Mouse (Mus musculus) gastrocnemius, postnatal 36 days (tissue): ENCODE data around the gene Hspb9. TPM values are rescaled to one million over a fixed set of nuclear protein-coding genes. Genes with fewer than 3 reads are reported as not detected.

Experiments used
- DNase-seq, 2 experiments: peaks; one replicate each; pipeline ENCODE4 v3.0.0; 2022
- intact Hi-C: fragments of 180-260 bp; cut with DNase I; formaldehyde crosslinking; loops from one replicate; pipeline ENCODE4 v1.15.1; 2025
- total RNA-seq, 2 experiments: library from RNA; stranded (reverse); gene quantifications; 2 replicates each; pipeline ENCODE4 v1.2.3; 2021

Hspb9 gene
- total RNA-seq, 2 experiments from 2014 or later, result not detected

- no peak for DNase-seq
- intact Hi-C loops, result loop anchor here (2.0 kb wide), 1 partner anchor 133 kb away; no protein-coding TSS in a partner anchor
These were observed 10.3 kb upstream of the Hspb9 start for GRCm38 (mm10) chr11:100703366-100703765.

- DNase-seq, result no peak
- intact Hi-C loops, result loop anchor here (2.0 kb wide), 1 partner anchor 133 kb away; no protein-coding TSS in a partner anchor
These were observed 9.7 kb upstream of the Hspb9 start, which contains the start of gene Dhx58 for GRCm38 (mm10) chr11:100703851-100704531. Gene Dhx58 (minus strand): TSS chr11:100704271.

GRCm38 (mm10) chr11:100705095-100705747 is 8.4 kb upstream of the Hspb9 start:
- no peak for DNase-seq
- intact Hi-C loops, result no loop called here

DNA sequence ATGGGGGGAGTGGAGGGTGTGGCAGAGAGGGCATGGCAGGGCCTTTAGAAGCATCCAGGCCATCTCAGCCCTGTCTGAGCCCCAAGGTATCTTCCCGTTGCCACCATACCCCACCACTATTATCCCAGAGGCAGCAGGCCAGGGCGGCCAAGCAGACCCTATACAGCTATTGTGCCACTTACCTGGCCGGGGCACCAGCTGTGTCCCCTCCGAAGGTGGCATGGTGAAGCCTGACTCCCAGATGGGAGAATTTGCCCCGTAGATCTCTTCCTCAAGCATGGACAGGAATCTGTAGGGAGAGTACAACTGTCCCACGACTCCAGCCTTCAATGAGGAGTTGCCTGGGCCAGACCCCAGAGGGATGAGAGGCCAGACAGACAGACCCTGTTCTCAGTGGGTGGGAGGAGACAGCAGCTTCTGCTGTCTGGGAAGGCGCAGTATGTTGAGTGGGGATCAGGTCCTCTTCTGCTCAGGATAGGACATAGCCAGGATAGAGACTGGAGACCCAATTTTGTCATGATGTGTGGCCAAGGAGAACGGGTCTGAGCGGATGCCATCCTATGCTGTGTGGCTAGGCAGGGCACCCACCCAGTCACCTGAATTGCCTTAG is 4.3 kb upstream of the Hspb9 start:
- no peak for DNase-seq
- intact Hi-C loops, result no loop called here

GRCm38 (mm10) chr11:100710528-100710927 is 3.1 kb upstream of the Hspb9 start:
- DNase-seq, result no peak
- intact Hi-C loops, result loop anchor here (10.0 kb wide), 1 partner anchor 244 kb away; no protein-coding TSS in a partner anchor

- DNase-seq, result no peak
These were observed 2.7 kb upstream of the Hspb9 start for GRCm38 (mm10) chr11:100710977-100711376.

GRCm38 (mm10) chr11:100711783-100712615 is 1.7 kb upstream of the Hspb9 start, which contains the start of gene Kat2a:
Gene Kat2a (minus strand): TSS chr11:100712465.
- DNase-seq, result peak; percentile 77 to 78
- intact Hi-C loops, result loop anchor here (10.0 kb wide), 1 partner anchor 243 kb away; no protein-coding TSS in a partner anchor

More at GRCm38 (mm10) chr11:100710977-100711376, 2.7 kb upstream of the Hspb9 start:
- intact Hi-C loops, result loop anchor here (10.0 kb wide), 1 partner anchor 244 kb away; no protein-coding TSS in a partner anchor

- no peak for DNase-seq
These were observed 476 bp upstream of the Hspb9 start for GRCm38 (mm10) chr11:100713174-100713573.

GRCm38 (mm10) chr11:100714534-100714915 is 875 bp downstream of the Hspb9 start:
- intact Hi-C loops, result loop anchor here (2.0 to 10.0 kb wide), 2 partner anchors 46 to 240 kb away; no protein-coding TSS in a partner anchor
- DNase-seq, result peak; percentile 65 to 71

More at GRCm38 (mm10) chr11:100713174-100713573, 476 bp upstream of the Hspb9 start:
- intact Hi-C loops, result loop anchor here (10.0 kb wide), 1 partner anchor 242 kb away; no protein-coding TSS in a partner anchor

DNA sequence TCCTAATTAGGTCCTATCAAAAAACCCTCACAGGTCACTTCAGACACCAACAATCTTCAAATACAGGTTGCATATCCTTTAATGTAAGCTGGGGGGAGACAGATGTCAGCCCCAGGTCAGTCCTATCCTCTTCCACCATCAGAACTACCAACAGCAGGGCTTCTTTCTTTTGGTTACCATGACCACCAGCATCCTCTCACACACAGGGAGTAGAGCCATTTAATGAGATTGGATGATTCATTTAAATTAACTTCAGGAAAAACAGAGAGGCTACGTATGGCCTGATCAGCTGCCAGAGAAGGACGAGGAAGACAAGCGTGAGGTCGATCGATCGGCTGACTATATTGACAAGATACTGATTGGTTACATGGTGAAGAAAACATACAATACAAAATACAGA is 1.3 kb downstream of the Hspb9 start:
- intact Hi-C loops, result loop anchor here (2.0 to 10.0 kb wide), 2 partner anchors 46 to 240 kb away; no protein-coding TSS in a partner anchor
- no peak for DNase-seq

GRCm38 (mm10) chr11:100716649-100717048 is 3.0 kb downstream of the Hspb9 start:
- intact Hi-C loops, result loop anchor here (10.0 kb wide), 1 partner anchor 238 kb away; no protein-coding TSS in a partner anchor
- no peak for DNase-seq

DNA sequence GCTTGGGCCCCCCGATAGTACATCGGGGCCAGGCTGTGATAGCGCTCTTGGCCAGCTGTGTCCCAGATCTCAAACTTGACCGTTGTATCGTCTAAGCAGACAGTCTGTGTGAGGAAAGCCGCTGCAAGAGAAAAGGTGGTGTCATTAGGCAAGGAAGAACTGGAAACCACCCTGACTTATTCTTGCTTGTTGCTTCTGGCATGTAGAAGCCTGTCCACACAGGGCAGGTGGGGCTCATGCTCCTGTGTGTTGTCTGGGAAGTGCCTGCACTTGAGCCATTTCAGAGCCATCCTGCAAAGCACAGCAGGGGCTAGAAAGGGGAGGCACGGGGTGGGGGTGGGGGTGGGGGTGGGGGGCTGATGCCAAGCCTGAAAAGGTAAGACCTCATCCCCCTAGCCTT is 4.8 kb downstream of the Hspb9 start:
- no peak for DNase-seq
- intact Hi-C loops, result loop anchor here (10.0 kb wide), 1 partner anchor 236 kb away; no protein-coding TSS in a partner anchor

GRCm38 (mm10) chr11:100718866-100719265 is 5.2 kb downstream of the Hspb9 start:
- DNase-seq, result no peak
- intact Hi-C loops, result loop anchor here (10.0 kb wide), 1 partner anchor 236 kb away; no protein-coding TSS in a partner anchor

DNA sequence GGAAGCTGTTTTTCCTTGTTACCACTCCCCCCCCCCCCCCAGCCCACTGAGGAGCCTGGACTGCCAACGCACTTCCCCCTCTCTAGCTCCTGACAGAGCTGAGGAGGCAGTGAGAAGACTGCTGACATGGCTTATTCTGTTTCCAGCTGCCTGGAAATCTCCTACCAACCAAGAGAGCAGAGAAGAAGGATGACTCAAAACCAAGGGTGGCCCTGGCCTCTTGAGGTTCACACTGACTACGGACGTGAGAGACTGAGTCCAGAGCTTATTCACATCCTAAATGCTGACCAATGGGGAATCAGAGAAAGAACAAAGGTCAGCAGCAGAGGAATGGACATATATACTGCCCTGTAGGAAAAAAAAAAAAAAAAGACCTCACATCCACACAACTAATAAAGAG is 5.7 kb downstream of the Hspb9 start:
- intact Hi-C loops, result loop anchor here (10.0 kb wide), 1 partner anchor 235 kb away; no protein-coding TSS in a partner anchor
- DNase-seq, result no peak

- intact Hi-C loops, result loop anchor here (10.0 kb wide), 1 partner anchor 235 kb away; no protein-coding TSS in a partner anchor
- DNase-seq, result no peak
These were observed 6.2 kb downstream of the Hspb9 start for GRCm38 (mm10) chr11:100719893-100720292.

- no peak for DNase-seq
- intact Hi-C loops, result no loop called here
These were observed 6.7 kb downstream of the Hspb9 start for GRCm38 (mm10) chr11:100720345-100720744.

DNA sequence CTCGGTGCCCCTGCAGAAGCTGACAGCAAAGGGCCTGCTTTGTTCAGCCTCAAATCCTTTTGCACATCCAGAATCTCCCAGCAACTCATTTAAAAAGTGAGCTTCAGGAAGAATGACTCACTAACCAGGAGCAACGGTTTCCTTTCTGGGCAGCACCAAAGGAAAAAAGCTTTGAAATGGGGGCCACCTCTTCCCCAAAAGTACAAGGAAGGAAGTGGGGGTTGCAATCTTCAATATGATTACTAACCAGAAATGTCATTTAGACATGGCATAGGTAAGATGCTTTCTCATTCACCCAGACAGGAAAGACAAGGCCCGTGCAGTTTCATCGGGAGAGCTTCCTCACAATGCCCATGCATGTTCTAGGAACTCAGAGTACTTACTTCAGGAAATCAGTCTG is 7.6 kb downstream of the Hspb9 start:
- no peak for DNase-seq
- intact Hi-C loops, result no loop called here

DNA sequence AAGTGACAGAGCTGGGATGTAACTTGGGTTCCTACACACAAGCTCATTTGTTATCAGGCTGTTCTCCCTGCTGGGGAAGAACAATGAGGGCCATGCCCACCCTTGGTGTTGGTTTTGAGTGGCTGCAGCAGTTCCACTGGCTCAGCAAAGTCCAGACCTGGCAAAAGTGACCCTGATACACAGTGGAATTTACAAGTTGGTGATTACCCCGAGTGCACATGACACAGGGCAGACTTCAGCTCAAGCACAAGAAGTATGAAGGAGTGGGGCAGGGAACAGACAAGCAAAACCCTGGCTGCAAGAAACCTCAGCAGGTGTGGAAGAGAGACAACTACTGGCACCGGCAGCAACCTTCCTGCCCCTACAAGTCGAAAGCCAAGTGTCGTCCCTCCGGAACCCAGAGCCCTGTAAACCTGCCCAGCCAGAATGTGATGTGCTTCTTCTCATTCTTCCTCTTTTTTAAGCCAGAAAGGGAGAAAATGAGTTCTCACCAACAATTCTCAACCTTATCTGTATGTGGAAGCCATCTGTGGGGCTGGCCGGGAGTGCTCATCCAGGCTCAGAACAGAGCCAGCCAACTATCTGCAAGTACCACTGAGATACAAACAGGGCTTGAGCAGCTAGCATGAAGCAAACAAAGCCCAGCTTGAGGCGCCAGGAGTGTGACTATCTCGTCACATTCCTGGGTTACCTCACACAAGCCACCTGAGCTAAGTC is 8.3 kb downstream of the Hspb9 start:
- no peak for DNase-seq
- intact Hi-C loops, result no loop called here

- intact Hi-C loops, result no loop called here
- no peak for DNase-seq
These were observed 8.9 kb downstream of the Hspb9 start for GRCm38 (mm10) chr11:100722493-100723028.
